Mouse (Mus musculus): ENCODE measurements at regions not wholly inside any gene's neighbourhood (a gene's known extent, or its start where the extent isn't known, plus 50 kb on each side); places are given as distances from the start of the nearest gene placed in this dataset.
"Not testable (repeated sequence)": the region's sequence is repeated elsewhere in the genome, so short reads cannot be mapped to it uniquely, and the experiment has no call there.

DNA sequence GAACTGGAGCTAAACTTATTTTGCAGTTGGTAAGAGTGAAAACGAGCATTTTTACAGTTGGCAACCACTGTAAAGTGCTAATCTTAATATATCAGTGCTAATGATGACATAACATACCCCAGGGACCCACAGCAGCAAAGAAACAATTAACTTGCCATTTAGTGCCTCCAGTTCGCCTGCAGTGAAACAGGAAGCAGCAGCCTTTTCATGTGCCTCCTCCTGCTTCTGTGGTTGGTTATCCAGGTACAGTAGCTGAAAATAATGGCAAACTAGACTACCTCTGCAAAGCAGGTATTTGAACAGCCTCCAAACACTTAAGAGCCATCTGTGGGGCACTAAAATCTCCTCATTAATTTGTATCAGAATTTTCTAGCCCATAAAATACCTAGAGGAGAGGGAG is 584.8 kb upstream of the Pfkp start:
- no peak overlapping the region for H3K27ac ChIP-seq (ENCODE audit: low read length)
- H3K9me3 ChIP-seq (ENCODE audit: low read length): no peaks in the 10 kb centered on the region
- no peaks in the 10 kb centered on the region for H3K4me1 ChIP-seq (ENCODE audit: insufficient read depth, low read length)
- H3K27me3 ChIP-seq (ENCODE audit: insufficient read depth, low read length): no peaks in the 10 kb centered on the region
- H3K4me2 ChIP-seq (replicated peaks; ENCODE audit: low read depth, low read length): no peak overlapping the region
- no peak overlapping the region for H3K4me3 ChIP-seq (ENCODE audit: low read length)
- H3K9ac ChIP-seq (replicated peaks; ENCODE audit: low read length): no peak overlapping the region
- WGBS: 16% methylated on average over 2 of the region's 2 CpGs
- no peak for ATAC-seq (ENCODE audit: low FRiP score, low TSS enrichment)
- H3K36me3 ChIP-seq (ENCODE audit: insufficient read depth, low read length): no peaks in the 10 kb centered on the region

DNA sequence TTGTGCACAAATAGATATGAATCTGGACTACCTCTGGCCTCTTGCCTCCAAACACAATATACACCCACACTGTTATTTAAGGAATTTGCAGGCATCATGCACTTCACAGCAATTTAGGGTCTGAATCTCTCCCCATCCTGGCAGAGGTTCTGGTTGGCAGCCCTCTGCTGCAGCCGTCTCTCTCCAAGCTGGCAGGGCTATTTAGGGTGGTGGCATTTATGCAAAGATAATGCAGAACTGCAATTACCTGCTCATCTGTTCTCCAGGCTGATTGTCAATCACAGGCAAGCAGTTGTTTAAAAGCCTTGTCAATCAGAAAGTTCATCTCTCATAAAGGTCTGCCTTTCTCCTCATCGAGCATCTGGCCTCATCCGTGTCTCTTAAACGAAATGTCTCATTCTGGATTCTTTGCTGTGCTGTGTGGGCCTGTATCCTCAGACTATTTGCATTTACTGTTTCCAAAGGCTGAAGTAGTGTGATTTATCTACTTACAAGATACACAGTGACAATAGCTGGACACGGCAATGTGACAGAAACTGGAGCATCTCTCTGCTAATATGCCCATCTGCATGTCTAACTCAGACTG is 558.1 kb upstream of the Pfkp start:
- Histone ChIP-seq H3K4me3 (ENCODE audit: low read length) (no peak overlapping the region), H3K27ac (ENCODE audit: low read length) (no peak overlapping the region), H3K36me3 (ENCODE audit: insufficient read depth, low read length) (no peaks in the 10 kb centered on the region), H3K9ac (replicated peaks; ENCODE audit: low read length) (no peak overlapping the region), H3K4me1 (ENCODE audit: insufficient read depth, low read length) (no peaks in the 10 kb centered on the region), H3K9me3 (ENCODE audit: low read length) (no peaks in the 10 kb centered on the region), H3K4me2 (replicated peaks; ENCODE audit: low read depth, low read length) (no peak overlapping the region), H3K27me3 (ENCODE audit: insufficient read depth, low read length) (no peaks in the 10 kb centered on the region)
- WGBS: 76% methylated on average over 5 of the region's 5 CpGs
- no peak for ATAC-seq (ENCODE audit: low FRiP score, low TSS enrichment)

DNA sequence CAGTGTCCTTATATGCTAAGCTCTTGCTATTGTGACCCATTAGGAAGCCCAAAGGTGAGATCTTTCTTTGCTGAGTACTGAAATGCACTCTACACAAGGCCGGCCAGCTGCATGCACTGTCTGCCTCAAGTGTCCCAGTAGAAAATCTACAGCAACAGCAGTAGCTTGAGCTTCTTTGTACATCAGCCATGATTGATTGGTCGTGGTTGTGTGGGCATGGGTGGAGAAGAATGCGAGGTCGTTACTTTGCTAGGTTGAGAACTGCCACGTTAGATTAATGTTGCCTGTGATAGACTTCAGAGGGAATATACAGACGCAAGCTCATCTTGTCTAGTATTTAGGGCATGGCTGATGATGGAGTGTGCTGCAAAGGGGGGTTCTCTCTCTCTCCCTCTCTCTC is 547.4 kb upstream of the Pfkp start:
- Histone ChIP-seq H3K27ac (ENCODE audit: low read length) (no peak overlapping the region), H3K27me3 (ENCODE audit: insufficient read depth, low read length) (no peaks in the 10 kb centered on the region), H3K4me3 (ENCODE audit: low read length) (no peak overlapping the region), H3K9ac (replicated peaks; ENCODE audit: low read length) (no peak overlapping the region), H3K9me3 (ENCODE audit: low read length) (no peaks in the 10 kb centered on the region), H3K4me1 (ENCODE audit: insufficient read depth, low read length) (no peaks in the 10 kb centered on the region), H3K36me3 (ENCODE audit: insufficient read depth, low read length) (no peaks in the 10 kb centered on the region), H3K4me2 (replicated peaks; ENCODE audit: low read depth, low read length) (no peak overlapping the region)
- 50% methylated on average over 6 of the region's 6 CpGs for WGBS
- no peak for ATAC-seq (ENCODE audit: low FRiP score, low TSS enrichment)

DNA sequence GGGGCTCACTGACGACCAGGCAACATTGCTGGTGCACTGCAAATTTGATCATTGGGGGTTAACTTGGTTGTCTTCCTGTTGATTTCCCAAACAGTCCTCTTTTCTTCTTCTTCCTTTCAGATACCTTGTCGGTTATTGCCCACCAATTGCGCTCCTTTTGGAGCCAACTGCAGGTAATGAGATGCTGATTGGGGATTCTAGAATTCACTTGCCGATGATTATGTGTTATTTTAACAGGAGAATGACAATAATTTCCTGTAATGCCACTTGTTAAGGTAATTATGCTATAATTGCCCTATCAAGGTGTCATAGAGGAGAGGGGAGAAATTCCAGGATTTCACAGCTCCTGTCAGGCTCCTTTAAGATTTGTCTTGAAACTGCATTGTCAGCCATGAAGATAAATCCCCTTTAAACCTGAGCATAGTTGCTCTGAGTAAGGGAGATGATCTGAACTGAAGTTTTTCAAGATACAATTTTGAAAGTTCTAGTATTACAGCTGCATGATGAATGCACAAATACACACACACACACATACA is 533.7 kb upstream of the Pfkp start:
- no peak overlapping the region for H3K4me2 ChIP-seq (replicated peaks; ENCODE audit: low read depth, low read length)
- H3K27ac ChIP-seq (ENCODE audit: low read length): no peak overlapping the region
- WGBS: 24% methylated on average over 4 of the region's 4 CpGs

DNA sequence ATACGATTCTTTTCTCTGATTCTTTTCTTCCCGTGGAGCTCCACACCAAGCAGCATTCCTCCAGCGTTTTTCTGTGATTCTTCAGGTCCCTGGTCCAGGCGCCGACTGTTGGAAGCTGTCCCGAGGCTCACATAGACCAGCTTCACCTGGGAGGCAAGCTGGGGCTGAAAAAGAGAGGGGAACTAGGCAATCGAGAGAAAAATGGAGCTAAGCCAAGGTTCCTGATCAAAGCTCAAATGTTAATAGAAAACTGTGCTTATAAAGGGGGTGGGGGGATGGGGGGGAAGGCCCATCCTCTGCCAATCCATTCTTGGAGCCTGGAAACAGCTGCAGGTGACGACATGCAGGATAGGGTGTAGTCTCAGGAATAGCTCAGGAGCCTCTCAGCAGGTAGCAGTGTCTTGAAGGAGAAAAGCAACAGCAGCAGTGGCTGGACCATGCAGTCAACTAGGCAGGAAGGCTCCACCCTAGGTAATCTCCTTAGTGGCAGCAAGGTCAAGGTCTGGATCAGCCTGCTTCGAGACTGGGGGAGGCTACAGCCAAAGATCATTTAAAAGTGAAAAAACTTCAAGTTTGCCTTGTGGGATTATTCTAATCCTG is 527.1 kb upstream of the Pfkp start:
- Histone ChIP-seq H3K4me3 (ENCODE audit: low read length) (no peak overlapping the region), H3K27ac (ENCODE audit: low read length) (no peak overlapping the region), H3K4me2 (replicated peaks; ENCODE audit: low read depth, low read length) (no peak overlapping the region), H3K9ac (replicated peaks; ENCODE audit: low read length) (no peak overlapping the region), H3K4me1 (ENCODE audit: insufficient read depth, low read length) (no peaks in the 10 kb centered on the region), H3K27me3 (ENCODE audit: insufficient read depth, low read length) (no peaks in the 10 kb centered on the region), H3K9me3 (ENCODE audit: low read length) (peaks cover 7% of the 10 kb centered on the region), H3K36me3 (ENCODE audit: insufficient read depth, low read length) (no peaks in the 10 kb centered on the region)
- no peak for ATAC-seq (ENCODE audit: low FRiP score, low TSS enrichment)
- 65% methylated on average over 9 of the region's 9 CpGs for WGBS

More for the DNA sequence above, 533.7 kb upstream of the Pfkp start:
- H3K36me3 ChIP-seq (ENCODE audit: insufficient read depth, low read length): no peaks in the 10 kb centered on the region
- no peak overlapping the region for H3K9ac ChIP-seq (replicated peaks; ENCODE audit: low read length)
- H3K4me1 ChIP-seq (ENCODE audit: insufficient read depth, low read length): no peaks in the 10 kb centered on the region
- no peaks in the 10 kb centered on the region for H3K27me3 ChIP-seq (ENCODE audit: insufficient read depth, low read length)
- no peak for ATAC-seq (ENCODE audit: low FRiP score, low TSS enrichment)
- 0 out of 2 replicates have a peak, but pooled peaks cover 2% of the 10 kb centered on the region for H3K9me3 ChIP-seq (ENCODE audit: low read length)
- H3K4me3 ChIP-seq (ENCODE audit: low read length): no peak overlapping the region

DNA sequence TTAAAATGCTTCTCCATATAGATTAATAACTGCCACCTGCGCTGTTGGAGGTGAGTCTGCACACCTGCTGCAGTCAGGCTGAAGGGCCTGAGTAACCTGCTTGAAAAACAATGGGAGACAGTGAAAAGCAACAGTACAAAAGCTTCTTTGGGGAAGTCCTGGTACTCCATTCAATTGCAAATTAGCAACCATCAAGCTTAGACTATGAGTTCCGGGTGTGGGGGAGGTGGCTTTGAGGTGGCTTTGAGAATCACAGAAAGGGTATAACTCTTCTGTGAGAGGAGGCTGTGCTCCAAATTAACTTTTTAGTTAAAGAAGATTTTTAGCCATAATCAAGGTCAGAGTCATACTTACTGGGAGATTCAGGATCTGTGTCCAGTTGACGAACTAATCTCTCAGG is 521.5 kb upstream of the Pfkp start:
- H3K4me2 ChIP-seq (replicated peaks; ENCODE audit: low read depth, low read length); H3K36me3 ChIP-seq (ENCODE audit: insufficient read depth, low read length); H3K27ac ChIP-seq (ENCODE audit: low read length); H3K4me1 ChIP-seq (ENCODE audit: insufficient read depth, low read length); H3K9ac ChIP-seq (replicated peaks; ENCODE audit: low read length); ATAC-seq (ENCODE audit: low FRiP score, low TSS enrichment); H3K4me3 ChIP-seq (ENCODE audit: low read length); H3K27me3 ChIP-seq (ENCODE audit: insufficient read depth, low read length); H3K9me3 ChIP-seq (ENCODE audit: low read length): not testable (repeated sequence)
- 90% methylated on average over 3 of the region's 3 CpGs for WGBS

DNA sequence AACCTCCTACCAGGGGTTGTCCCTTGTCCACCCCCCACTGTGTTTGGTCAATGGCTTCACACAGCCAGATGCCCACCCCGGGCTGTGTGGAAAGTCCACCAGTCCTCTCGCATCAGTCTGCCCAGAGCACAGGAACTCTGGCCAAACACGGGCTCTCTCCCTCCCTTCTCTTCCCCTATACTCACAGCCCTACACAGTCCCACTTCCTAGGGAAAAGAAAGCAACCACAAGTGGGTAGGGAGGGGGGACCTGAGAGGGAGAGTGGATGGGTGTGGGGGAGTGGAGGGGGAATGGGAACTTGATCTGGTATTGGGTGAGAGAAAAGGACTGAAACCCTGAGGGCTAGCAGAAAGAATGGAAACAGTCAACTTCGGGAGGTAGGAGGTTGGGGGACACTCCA is 497.8 kb upstream of the Pfkp start:
- H3K27ac ChIP-seq (ENCODE audit: low read length): no peak overlapping the region

DNA sequence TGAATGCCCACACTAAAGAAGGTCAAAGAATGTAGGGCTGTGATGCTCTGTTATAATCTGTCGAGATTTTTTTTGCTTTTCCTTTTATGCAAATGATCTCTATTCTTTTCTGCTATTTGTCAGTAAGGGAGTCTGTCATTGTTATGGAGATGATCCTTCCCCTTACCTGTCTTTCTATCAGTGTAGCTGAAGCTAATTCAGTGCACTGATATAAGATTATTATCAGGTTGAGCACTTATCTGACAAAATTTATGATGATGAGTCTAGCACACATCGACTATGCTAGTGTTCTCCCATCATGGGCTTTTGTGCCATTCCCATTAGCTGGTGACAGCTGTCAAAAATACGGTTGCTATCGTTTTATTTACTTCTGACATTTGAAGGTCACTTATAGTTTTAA is 462.0 kb upstream of the Pfkp start:
- Histone ChIP-seq H3K27ac (ENCODE audit: low read length) (no peak overlapping the region), H3K36me3 (ENCODE audit: insufficient read depth, low read length) (no peaks in the 10 kb centered on the region), H3K27me3 (ENCODE audit: insufficient read depth, low read length) (no peaks in the 10 kb centered on the region), H3K4me3 (ENCODE audit: low read length) (no peak overlapping the region), H3K9me3 (ENCODE audit: low read length) (no peaks in the 10 kb centered on the region), H3K9ac (replicated peaks; ENCODE audit: low read length) (no peak overlapping the region), H3K4me1 (ENCODE audit: insufficient read depth, low read length) (no peaks in the 10 kb centered on the region), H3K4me2 (replicated peaks; ENCODE audit: low read depth, low read length) (no peak overlapping the region)
- WGBS: 84% methylated on average over 4 of the region's 4 CpGs
- no peak for ATAC-seq (ENCODE audit: low FRiP score, low TSS enrichment)

More for the DNA sequence above, 497.8 kb upstream of the Pfkp start:
- Histone ChIP-seq H3K4me3 (ENCODE audit: low read length) (no peak overlapping the region), H3K27me3 (ENCODE audit: insufficient read depth, low read length) (no peaks in the 10 kb centered on the region), H3K9me3 (ENCODE audit: low read length) (no peaks in the 10 kb centered on the region), H3K36me3 (ENCODE audit: insufficient read depth, low read length) (no peaks in the 10 kb centered on the region), H3K4me2 (replicated peaks; ENCODE audit: low read depth, low read length) (no peak overlapping the region), H3K9ac (replicated peaks; ENCODE audit: low read length) (no peak overlapping the region), H3K4me1 (ENCODE audit: insufficient read depth, low read length) (no peaks in the 10 kb centered on the region)
- ATAC-seq (ENCODE audit: low FRiP score, low TSS enrichment): 0 out of 2 replicates have a peak, but pooled peaks have one; percentile 42
- WGBS: 60% methylated on average over 4 of the region's 4 CpGs

DNA sequence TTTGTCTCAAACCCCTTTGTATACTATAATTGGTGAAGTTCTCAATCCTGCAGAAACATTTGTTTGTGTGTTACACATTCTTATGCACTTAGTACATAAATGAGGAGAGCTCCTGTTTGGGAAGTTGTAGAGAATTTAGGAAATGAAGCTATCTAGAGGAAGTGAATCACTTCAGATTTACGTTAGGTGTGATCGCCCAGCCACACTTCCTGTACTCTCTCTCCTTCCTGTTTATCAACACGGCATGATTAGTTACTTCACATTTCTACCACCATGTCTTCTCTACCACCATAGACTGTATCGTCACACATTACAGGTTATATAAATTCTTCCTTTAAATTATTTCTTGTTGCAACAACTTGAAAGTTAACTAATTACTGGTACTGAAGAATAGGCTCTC is 454.7 kb upstream of the Pfkp start:
- no peak for ATAC-seq (ENCODE audit: low FRiP score, low TSS enrichment)
- 76% methylated on average over 4 of the region's 4 CpGs for WGBS

DNA sequence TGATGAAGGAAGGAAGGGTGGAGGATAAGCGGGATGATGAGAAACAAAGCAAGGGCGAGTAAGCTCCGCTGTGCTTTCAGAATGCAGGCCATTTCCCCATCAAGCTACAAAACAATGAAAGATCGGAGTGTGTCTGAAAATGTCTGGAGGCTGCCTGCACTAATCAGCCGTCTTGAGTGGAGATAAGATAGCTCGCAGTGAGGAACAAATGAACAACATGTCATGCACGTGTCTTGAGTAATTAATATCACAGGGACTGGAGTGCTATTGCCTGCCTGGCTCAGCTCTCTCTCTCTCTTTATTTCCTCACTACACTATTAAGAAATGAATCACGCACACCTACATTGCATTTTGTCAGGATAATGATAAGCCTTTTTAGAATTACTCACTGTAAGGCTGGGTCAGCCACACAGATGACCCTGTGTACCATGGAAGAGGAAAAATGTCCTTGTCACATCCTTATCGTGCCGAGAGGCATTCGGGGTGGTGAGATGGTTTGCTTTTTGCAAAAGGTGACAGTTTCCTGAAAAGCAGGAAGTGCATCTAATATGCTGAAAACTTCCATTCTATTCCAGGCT is 444.6 kb upstream of the Pfkp start:
- Histone ChIP-seq H3K4me1 (ENCODE audit: insufficient read depth, low read length) (no peaks in the 10 kb centered on the region), H3K4me3 (ENCODE audit: low read length) (no peak overlapping the region), H3K9me3 (ENCODE audit: low read length) (no peaks in the 10 kb centered on the region), H3K27me3 (ENCODE audit: insufficient read depth, low read length) (no peaks in the 10 kb centered on the region), H3K27ac (ENCODE audit: low read length) (no peak overlapping the region), H3K36me3 (ENCODE audit: insufficient read depth, low read length) (no peaks in the 10 kb centered on the region), H3K9ac (replicated peaks; ENCODE audit: low read length) (no peak overlapping the region), H3K4me2 (replicated peaks; ENCODE audit: low read depth, low read length) (no peak overlapping the region)
- no peak for ATAC-seq (ENCODE audit: low FRiP score, low TSS enrichment)
- 72% methylated on average over 11 of the region's 11 CpGs for WGBS

More for the DNA sequence above, 454.7 kb upstream of the Pfkp start:
- Histone ChIP-seq H3K4me2 (replicated peaks; ENCODE audit: low read depth, low read length) (no peak overlapping the region), H3K9ac (replicated peaks; ENCODE audit: low read length) (no peak overlapping the region), H3K4me3 (ENCODE audit: low read length) (no peak overlapping the region), H3K27me3 (ENCODE audit: insufficient read depth, low read length) (no peaks in the 10 kb centered on the region), H3K27ac (ENCODE audit: low read length) (no peak overlapping the region), H3K4me1 (ENCODE audit: insufficient read depth, low read length) (no peaks in the 10 kb centered on the region), H3K36me3 (ENCODE audit: insufficient read depth, low read length) (no peaks in the 10 kb centered on the region), H3K9me3 (ENCODE audit: low read length) (no peaks in the 10 kb centered on the region)
